Mouse (Mus musculus) MEL (cell line): Measurements from ENCODE around the gene Cfdp1.

Source experiments
- CTCF ChIP-seq, 3 experiments: IDR thresholded peaks in 2 of 3; conservative IDR thresholded peaks in 1 of 3; 2 replicates each; pipeline ENCODE4 v1.5.1; 2011 to 2012; ENCODE audit warnings: low read length in 3 of 3, low read depth in 2 of 3, mild to moderate bottlenecking in 2 of 3, improper control_type of control experiment in 1 of 3, inconsistent platforms in 1 of 3, mixed read lengths in 1 of 3, moderate library complexity in 1 of 3; ENCODE audit not compliant: control insufficient read depth in 1 of 3, insufficient read depth in 1 of 3, poor library complexity in 1 of 3, severe bottlenecking in 1 of 3
- GATA1 ChIP-seq: IDR thresholded peaks from 2 replicates; pipeline ENCODE4 v1.6.1; 2011; ENCODE audit warnings: low read depth, low read length, improper control_type of control experiment
- HCFC1 ChIP-seq: IDR thresholded peaks from 2 replicates; pipeline ENCODE4 v1.6.1; 2012; ENCODE audit warnings: low read depth, mild to moderate bottlenecking, inconsistent platforms, low read length, improper control_type of control experiment, moderate library complexity
- NRF1 ChIP-seq: IDR thresholded peaks from 2 replicates; pipeline ENCODE4 v1.6.1; 2014; ENCODE audit warnings: low read depth, mild to moderate bottlenecking, inconsistent platforms, low read length, improper control_type of control experiment, moderate library complexity; ENCODE audit not compliant: poor library complexity, insufficient read depth, severe bottlenecking
- POLR2A ChIP-seq, 2 experiments: IDR thresholded peaks; 2 replicates each; pipeline ENCODE4 v1.6.1; 2011 to 2012; ENCODE audit warnings: low read length in 2 of 2, mild to moderate bottlenecking in 2 of 2, control low read depth in 1 of 2, improper control_type of control experiment in 1 of 2, low read depth in 1 of 2, moderate library complexity in 1 of 2; ENCODE audit not compliant: control insufficient read depth in 1 of 2, insufficient read depth in 1 of 2, poor library complexity in 1 of 2
- ZC3H11A ChIP-seq: IDR thresholded peaks from 2 replicates; pipeline ENCODE4 v1.6.1; 2012; ENCODE audit warnings: low read depth, mild to moderate bottlenecking, inconsistent platforms, low read length, improper control_type of control experiment

DNA sequence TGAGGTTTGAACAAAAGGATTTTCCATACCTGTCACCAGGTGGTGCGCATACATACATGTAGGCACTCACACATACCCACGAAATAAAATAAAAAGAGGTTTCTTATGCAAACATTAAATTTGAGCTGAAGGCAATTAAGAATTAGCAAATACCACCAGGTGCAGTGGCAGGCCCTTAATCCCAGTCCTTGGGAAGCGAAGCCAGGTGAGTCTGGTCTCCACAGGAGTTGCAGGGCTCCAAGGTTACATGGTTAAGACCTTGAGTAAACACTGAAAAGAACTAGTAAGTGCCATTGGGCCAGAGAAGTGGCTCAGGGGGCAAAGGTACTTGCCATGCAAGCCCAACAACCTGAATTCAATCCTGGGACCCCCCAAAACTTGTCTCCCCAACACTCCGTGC lies 29.5 kb upstream of the Cfdp1 start:
- TF ChIP-seq POLR2A (IDR thresholded peaks at IDR 0.05; ENCODE audit: control insufficient read depth in 1 of 2, insufficient read depth in 1 of 2, low read depth in 1 of 2, low read length in 2 of 2, poor library complexity in 1 of 2) (no peak), GATA1 (no peak), NRF1 (no peak), HCFC1 (no peak), CTCF (IDR thresholded peaks at IDR 0.05 in 2 of 3, conservative IDR thresholded peaks at IDR 0.05 in 1 of 3; ENCODE audit: control insufficient read depth in 1 of 3, insufficient read depth in 1 of 3, low read depth in 2 of 3, low read length in 3 of 3, poor library complexity in 1 of 3, severe bottlenecking in 1 of 3) (no peak), ZC3H11A (no peak)
